Mouse (Mus musculus): ENCODE results near the gene Mrvi1. TPM values are rescaled to one million over a fixed set of nuclear protein-coding genes. Genes with fewer than 3 reads are reported as not detected.

Gene Mrvi1
- polyA plus RNA-seq, 1 experiment from 2014 or later = 18.0 TPM

- Histone ChIP-seq H3K4me2 (no peak overlapping the region), H3K4me1 (no peaks in the 10 kb centered on the region), H3K36me3 (0 out of 2 replicates have a peak, but pooled peaks cover 7% of the 10 kb centered on the region), H3K4me3 (replicated peaks) (no peak overlapping the region), H3K9ac (no peak overlapping the region), H3K27ac (no peak overlapping the region), H3K27me3 (replicated peaks) (no peaks in the 10 kb centered on the region), H3K9me3 (no peaks in the 10 kb centered on the region)
- ATAC-seq (ENCODE audit: insufficient read depth, low FRiP score, low read depth) = no peak
- 56% methylated on average over 3 of the region's 3 CpGs for WGBS
Observed at GRCm38 (mm10) chr7:110834522-110834921, 147.7 kb downstream of the Mrvi1 start.

DNA sequence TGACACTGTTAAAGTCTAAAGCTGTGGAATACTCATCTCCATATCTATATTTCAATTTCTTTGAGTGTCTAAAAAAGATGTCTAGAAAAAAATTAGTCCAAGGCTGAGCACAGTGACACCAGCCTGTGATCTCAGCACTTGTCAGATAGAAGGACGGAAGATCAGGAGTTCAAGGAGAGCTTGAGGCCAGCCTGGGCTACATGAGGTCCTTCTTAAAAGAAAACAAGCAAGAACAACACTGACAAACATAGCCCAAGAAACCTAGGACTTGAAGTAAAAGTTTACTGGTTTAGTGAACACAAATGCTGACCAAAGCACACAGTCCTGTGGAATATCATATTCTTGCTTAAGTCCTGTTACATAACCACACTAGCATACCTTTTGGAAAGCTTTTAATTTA, 148.2 kb downstream of the Mrvi1 start:
- Histone ChIP-seq H3K4me2 (no peak overlapping the region), H3K9ac (no peak overlapping the region), H3K4me3 (replicated peaks) (no peak overlapping the region), H3K9me3 (no peaks in the 10 kb centered on the region), H3K27ac (no peak overlapping the region), H3K4me1 (no peaks in the 10 kb centered on the region), H3K27me3 (replicated peaks) (no peaks in the 10 kb centered on the region), H3K36me3 (0 out of 2 replicates have a peak, but pooled peaks cover 9% of the 10 kb centered on the region)
- no peak for ATAC-seq (ENCODE audit: insufficient read depth, low FRiP score, low read depth)
- 89% methylated on average over 1 of the region's 1 CpGs for WGBS

DNA sequence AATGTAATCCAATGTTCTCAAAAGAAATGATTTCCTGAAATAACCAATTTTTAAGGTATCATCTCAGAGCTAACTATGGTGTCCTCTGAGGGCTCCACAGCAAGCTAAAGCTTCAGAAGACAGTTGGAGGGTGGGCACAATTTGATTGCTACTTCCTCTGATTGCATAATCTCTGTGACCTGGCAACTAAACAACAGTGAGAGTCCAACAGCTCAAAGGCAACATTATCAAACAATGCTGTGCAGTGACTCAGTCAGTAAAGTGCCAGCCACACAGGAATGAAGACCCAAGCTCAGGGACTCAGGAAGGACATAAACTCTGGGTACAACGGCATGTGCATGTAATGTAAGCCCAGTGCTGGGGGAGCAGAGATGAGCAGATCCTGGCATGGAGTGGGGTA, 149.2 kb downstream of the Mrvi1 start:
- Histone ChIP-seq H3K27ac (no peak overlapping the region), H3K4me1 (no peaks in the 10 kb centered on the region), H3K36me3 (peaks cover 18% of the 10 kb centered on the region; the same call in 1 of the 2 replicates), H3K4me2 (no peak overlapping the region), H3K9me3 (no peaks in the 10 kb centered on the region), H3K4me3 (replicated peaks) (no peak overlapping the region), H3K9ac (no peak overlapping the region), H3K27me3 (replicated peaks) (no peaks in the 10 kb centered on the region)
- ATAC-seq (ENCODE audit: insufficient read depth, low FRiP score, low read depth) = no peak
- WGBS = 93% methylated on average over 1 of the region's 1 CpGs

- Histone ChIP-seq H3K9me3 (no peaks in the 10 kb centered on the region), H3K4me2 (no peak overlapping the region), H3K4me1 (no peaks in the 10 kb centered on the region), H3K36me3 (peaks cover 19% of the 10 kb centered on the region; the same call in 1 of the 2 replicates), H3K27me3 (replicated peaks) (no peaks in the 10 kb centered on the region), H3K4me3 (replicated peaks) (no peak overlapping the region), H3K9ac (no peak overlapping the region), H3K27ac (no peak overlapping the region)
- WGBS = 87% methylated on average over 8 of the region's 8 CpGs
- ATAC-seq (ENCODE audit: insufficient read depth, low FRiP score, low read depth) = no peak
Observed at GRCm38 (mm10) chr7:110823995-110824953, 158.0 kb downstream of the Mrvi1 start.

GRCm38 (mm10) chr7:110823593-110823992, 158.7 kb downstream of the Mrvi1 start:
- WGBS = 65% methylated on average over 4 of the region's 4 CpGs
- Histone ChIP-seq H3K4me1 (no peaks in the 10 kb centered on the region), H3K9me3 (no peaks in the 10 kb centered on the region), H3K27ac (no peak overlapping the region), H3K27me3 (replicated peaks) (no peaks in the 10 kb centered on the region), H3K4me3 (replicated peaks) (no peak overlapping the region), H3K36me3 (peaks cover 13% of the 10 kb centered on the region; the same call in 1 of the 2 replicates), H3K9ac (no peak overlapping the region), H3K4me2 (no peak overlapping the region)
- ATAC-seq (ENCODE audit: insufficient read depth, low FRiP score, low read depth) = no peak

DNA sequence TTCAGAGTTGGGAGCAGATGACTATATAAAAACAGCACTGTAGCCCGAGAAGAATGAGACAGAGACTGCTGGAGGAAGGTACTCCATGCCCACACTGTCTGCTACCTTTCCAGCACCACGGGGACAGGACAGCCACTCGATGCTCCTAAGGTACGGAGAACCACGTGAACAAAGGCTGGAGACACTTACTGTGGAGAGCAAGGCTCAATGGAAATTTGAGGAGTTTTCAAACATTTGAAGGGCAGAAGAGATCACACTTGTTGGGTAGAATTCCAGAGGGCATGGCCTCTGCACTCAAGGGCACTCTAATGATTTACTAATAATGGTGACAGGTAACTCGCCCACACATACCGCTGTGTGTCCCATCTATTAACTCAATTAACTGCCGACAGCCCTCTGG, 159.2 kb downstream of the Mrvi1 start:
- no peak overlapping the region for H3K4me2 ChIP-seq
- 65% methylated on average over 8 of the region's 8 CpGs for WGBS
- no peak overlapping the region for H3K4me3 ChIP-seq (replicated peaks)
- H3K27ac ChIP-seq = no peak overlapping the region
- no peaks in the 10 kb centered on the region for H3K27me3 ChIP-seq (replicated peaks)
- ATAC-seq (ENCODE audit: insufficient read depth, low FRiP score, low read depth) = no peak
- no peaks in the 10 kb centered on the region for H3K9me3 ChIP-seq
- H3K36me3 ChIP-seq = peaks cover 9% of the 10 kb centered on the region; the same call in 1 of the 2 replicates
- no peaks in the 10 kb centered on the region for H3K4me1 ChIP-seq
- no peak overlapping the region for H3K9ac ChIP-seq

- Histone ChIP-seq H3K9ac (no peak overlapping the region), H3K36me3 (peaks cover 9% of the 10 kb centered on the region; the same call in 1 of the 2 replicates), H3K9me3 (no peaks in the 10 kb centered on the region), H3K4me3 (replicated peaks) (no peak overlapping the region), H3K4me1 (no peaks in the 10 kb centered on the region), H3K4me2 (no peak overlapping the region), H3K27me3 (replicated peaks) (no peaks in the 10 kb centered on the region), H3K27ac (no peak overlapping the region)
- ATAC-seq (ENCODE audit: insufficient read depth, low FRiP score, low read depth) = no peak
- 39% methylated on average over 4 of the region's 4 CpGs for WGBS
Observed at GRCm38 (mm10) chr7:110822055-110822454, 160.2 kb downstream of the Mrvi1 start.

DNA sequence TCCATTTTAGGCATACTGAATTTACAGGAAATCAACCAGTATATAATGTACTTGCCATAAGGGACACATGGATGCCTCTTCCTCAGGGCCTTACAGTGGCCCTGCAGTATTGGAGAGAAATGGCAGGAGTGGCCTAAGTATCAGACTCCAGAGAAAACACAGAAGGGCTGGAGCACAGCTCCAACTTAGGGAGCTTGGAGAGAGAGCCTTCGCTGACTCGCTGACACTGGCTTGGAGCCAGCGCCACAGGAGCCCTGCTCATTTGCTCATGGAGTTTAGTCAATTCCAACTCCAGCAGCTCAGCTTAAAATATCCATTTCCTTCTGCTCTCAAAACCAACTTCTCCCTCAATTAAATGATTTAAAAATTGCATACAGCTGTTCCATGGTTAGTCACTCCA, 160.6 kb downstream of the Mrvi1 start:
- no peaks in the 10 kb centered on the region for H3K9me3 ChIP-seq
- 42% methylated on average over 3 of the region's 3 CpGs for WGBS
- H3K4me1 ChIP-seq = no peaks in the 10 kb centered on the region
- no peaks in the 10 kb centered on the region for H3K27me3 ChIP-seq (replicated peaks)
- no peak overlapping the region for H3K27ac ChIP-seq
- H3K4me3 ChIP-seq (replicated peaks) = no peak overlapping the region
- H3K4me2 ChIP-seq = no peak overlapping the region
- ATAC-seq (ENCODE audit: insufficient read depth, low FRiP score, low read depth) = no peak
- H3K36me3 ChIP-seq = peaks cover 9% of the 10 kb centered on the region; the same call in 1 of the 2 replicates
- H3K9ac ChIP-seq = no peak overlapping the region

GRCm38 (mm10) chr7:110821068-110821467, 161.2 kb downstream of the Mrvi1 start:
- no peaks in the 10 kb centered on the region for H3K9me3 ChIP-seq
- no peaks in the 10 kb centered on the region for H3K4me1 ChIP-seq
- no peaks in the 10 kb centered on the region for H3K27me3 ChIP-seq (replicated peaks)
- H3K9ac ChIP-seq = no peak overlapping the region
- WGBS = 36% methylated on average over 5 of the region's 5 CpGs
- H3K4me3 ChIP-seq (replicated peaks) = no peak overlapping the region
- ATAC-seq (ENCODE audit: insufficient read depth, low FRiP score, low read depth) = no peak
- no peak overlapping the region for H3K27ac ChIP-seq
- H3K36me3 ChIP-seq = peaks cover 9% of the 10 kb centered on the region; the same call in 1 of the 2 replicates
- H3K4me2 ChIP-seq = no peak overlapping the region

- H3K36me3 ChIP-seq = 0 out of 2 replicates have a peak, but pooled peaks cover 4% of the 10 kb centered on the region
- H3K4me2 ChIP-seq = no peak overlapping the region
- H3K4me1 ChIP-seq = no peaks in the 10 kb centered on the region
- WGBS = 58% methylated on average over 11 of the region's 11 CpGs
- no peak overlapping the region for H3K27ac ChIP-seq
- peak; percentile 68; the same call in 1 of the 2 replicates for ATAC-seq (ENCODE audit: insufficient read depth, low FRiP score, low read depth)
- H3K27me3 ChIP-seq (replicated peaks) = no peaks in the 10 kb centered on the region
- no peaks in the 10 kb centered on the region for H3K9me3 ChIP-seq
- H3K9ac ChIP-seq = no peak overlapping the region
- H3K4me3 ChIP-seq (replicated peaks) = no peak overlapping the region
Observed at GRCm38 (mm10) chr7:110818787-110819350, 163.4 kb downstream of the Mrvi1 start.
